Mouse (Mus musculus): Measurements from ENCODE around the gene Cyp2b10. TPM values are rescaled to one million over a fixed set of nuclear protein-coding genes. Genes with fewer than 3 reads are reported as not detected.

Cyp2b10 gene
- polyA plus RNA-seq, 1 experiment, result not detected

DNA sequence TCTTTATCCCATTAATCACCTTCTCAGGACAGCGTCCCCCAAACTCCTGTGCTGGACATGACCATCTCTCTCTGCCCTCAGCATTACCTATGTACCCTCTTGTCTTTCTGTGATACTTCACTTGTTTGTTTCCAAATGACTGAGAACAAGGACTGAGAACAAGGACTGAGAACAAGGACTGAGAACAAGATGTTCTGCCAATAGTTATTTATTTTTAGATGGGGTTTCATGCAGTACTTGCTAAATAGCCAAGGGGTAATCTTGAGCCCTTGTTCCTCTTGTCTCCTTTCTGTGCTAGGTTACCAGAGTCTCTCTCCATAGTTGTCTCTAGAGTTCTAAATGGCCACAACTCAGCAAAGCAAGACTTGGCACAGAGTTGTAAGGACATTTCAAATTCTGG is 13.1 kb upstream of the Cyp2b10 start:
- Histone ChIP-seq H3K36me3 (ENCODE audit: control insufficient read depth, insufficient read depth, low read length, poor library complexity, severe bottlenecking) (no peaks in the 10 kb centered on the region), H3K9me3 (replicated peaks; ENCODE audit: control insufficient read depth, insufficient read depth, low read length, poor library complexity, severe bottlenecking) (no peaks in the 10 kb centered on the region), H3K9ac (ENCODE audit: low read depth, poor library complexity, severe bottlenecking) (no peak overlapping the region), H3K27me3 (ENCODE audit: control insufficient read depth, insufficient read depth, low read length, poor library complexity, severe bottlenecking) (peaks cover 1% of the 10 kb centered on the region; the same call in 1 of the 2 replicates), H3K4me1 (ENCODE audit: control insufficient read depth, insufficient read depth, low read length) (no peaks in the 10 kb centered on the region), H3K4me3 (ENCODE audit: low read depth, low read length) (no peak overlapping the region), H3K27ac (ENCODE audit: insufficient read depth, low read length) (no peak overlapping the region)
- no peak for TF ChIP-seq EP300 (IDR thresholded peaks at IDR 0.05; ENCODE audit: insufficient read depth, low read depth, low read length)
- TF ChIP-seq CTCF (IDR thresholded peaks at IDR 0.05; ENCODE audit: low read depth, low read length), result no peak

DNA sequence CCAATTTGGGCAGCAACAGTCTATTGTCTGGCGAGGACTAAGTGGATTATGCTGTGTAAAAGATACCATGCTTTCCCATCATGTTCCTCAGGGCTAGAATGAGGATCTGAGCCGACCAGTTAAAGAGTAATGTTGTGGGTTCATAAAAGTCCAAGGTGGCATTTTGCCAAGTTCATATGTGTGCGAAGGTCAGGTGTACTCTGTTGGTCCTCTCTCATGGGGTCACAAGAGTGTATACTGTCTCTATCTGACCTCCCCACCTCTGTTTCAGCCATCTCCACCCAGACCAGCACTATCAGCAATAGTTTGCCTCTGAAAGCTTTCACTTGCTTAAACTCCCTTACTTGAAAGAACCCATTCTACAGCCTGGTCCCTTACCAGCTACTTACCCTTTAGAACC is 9.7 kb upstream of the Cyp2b10 start:
- peaks cover 1% of the 10 kb centered on the region; the same call in 1 of the 2 replicates for H3K27me3 ChIP-seq (ENCODE audit: control insufficient read depth, insufficient read depth, low read length, poor library complexity, severe bottlenecking)
- H3K9me3 ChIP-seq (replicated peaks; ENCODE audit: control insufficient read depth, insufficient read depth, low read length, poor library complexity, severe bottlenecking), result no peaks in the 10 kb centered on the region
- no peak for TF ChIP-seq POLR2A (IDR thresholded peaks at IDR 0.05; ENCODE audit: insufficient read depth, low read length)
- no peak for TF ChIP-seq CTCF (IDR thresholded peaks at IDR 0.05; ENCODE audit: low read depth, low read length)
- no peak for TF ChIP-seq EP300 (IDR thresholded peaks at IDR 0.05; ENCODE audit: insufficient read depth, low read depth, low read length)
- no peak overlapping the region for H3K4me3 ChIP-seq (ENCODE audit: low read depth, low read length)
- no peaks in the 10 kb centered on the region for H3K36me3 ChIP-seq (ENCODE audit: control insufficient read depth, insufficient read depth, low read length, poor library complexity, severe bottlenecking)
- H3K4me1 ChIP-seq (ENCODE audit: control insufficient read depth, insufficient read depth, low read length), result no peaks in the 10 kb centered on the region
- no peak overlapping the region for H3K27ac ChIP-seq (ENCODE audit: insufficient read depth, low read length)
- no peak overlapping the region for H3K9ac ChIP-seq (ENCODE audit: low read depth, poor library complexity, severe bottlenecking)

DNA sequence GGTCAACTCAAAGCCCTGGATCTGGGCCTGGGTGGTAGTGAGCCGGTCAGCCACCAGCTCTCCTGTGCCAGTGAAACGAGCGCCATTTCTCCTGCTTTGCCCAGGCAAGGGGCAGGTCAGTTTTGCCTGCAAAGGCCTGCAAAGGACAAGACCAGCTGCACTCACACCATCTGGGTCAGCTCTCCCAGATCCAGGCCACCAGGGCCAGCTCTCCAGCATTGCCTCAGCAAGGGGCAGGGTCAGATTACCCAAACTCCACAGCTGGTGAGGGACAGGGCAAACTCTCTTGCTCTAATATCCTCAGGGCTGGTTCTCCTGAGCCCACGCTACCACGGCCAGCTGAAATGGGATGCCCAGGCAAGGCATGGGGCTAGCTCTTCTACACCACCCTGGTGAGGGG is 4.3 kb upstream of the Cyp2b10 start:
- no peaks in the 10 kb centered on the region for H3K9me3 ChIP-seq (replicated peaks; ENCODE audit: control insufficient read depth, insufficient read depth, low read length, poor library complexity, severe bottlenecking)
- no peak overlapping the region for H3K9ac ChIP-seq (ENCODE audit: low read depth, poor library complexity, severe bottlenecking)
- H3K27me3 ChIP-seq (ENCODE audit: control insufficient read depth, insufficient read depth, low read length, poor library complexity, severe bottlenecking), result peaks cover 1% of the 10 kb centered on the region; the same call in 1 of the 2 replicates
- H3K27ac ChIP-seq (ENCODE audit: insufficient read depth, low read length), result no peak overlapping the region
- H3K4me1 ChIP-seq (ENCODE audit: control insufficient read depth, insufficient read depth, low read length), result no peaks in the 10 kb centered on the region
- TF ChIP-seq EP300 (IDR thresholded peaks at IDR 0.05; ENCODE audit: insufficient read depth, low read depth, low read length) (no peak), POLR2A (IDR thresholded peaks at IDR 0.05; ENCODE audit: insufficient read depth, low read length) (no peak), CTCF (IDR thresholded peaks at IDR 0.05; ENCODE audit: low read depth, low read length) (no peak)
- H3K36me3 ChIP-seq (ENCODE audit: control insufficient read depth, insufficient read depth, low read length, poor library complexity, severe bottlenecking), result no peaks in the 10 kb centered on the region
- no peak overlapping the region for H3K4me3 ChIP-seq (ENCODE audit: low read depth, low read length)

DNA sequence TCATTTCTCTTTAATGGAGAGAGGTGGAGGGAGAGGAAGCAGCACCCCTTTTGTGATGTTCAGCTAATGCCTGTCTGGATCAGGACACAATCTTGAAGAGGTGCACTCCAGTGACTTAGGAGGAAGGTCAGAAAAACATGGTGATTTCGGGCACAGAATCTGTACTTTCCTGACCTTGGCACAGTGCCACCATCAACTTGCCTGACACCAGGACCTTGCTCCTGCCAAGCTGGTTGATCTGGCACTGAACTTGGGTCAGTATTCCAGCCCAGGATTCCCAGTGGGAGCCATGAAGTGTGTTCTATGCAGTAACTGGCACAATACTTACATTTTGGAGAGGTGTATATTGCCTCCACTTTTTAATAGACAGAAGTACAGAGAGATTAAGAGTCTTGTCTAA is 2.3 kb upstream of the Cyp2b10 start:
- TF ChIP-seq EP300 (IDR thresholded peaks at IDR 0.05; ENCODE audit: insufficient read depth, low read depth, low read length), result no peak
- no peak for TF ChIP-seq CTCF (IDR thresholded peaks at IDR 0.05; ENCODE audit: low read depth, low read length)
- TF ChIP-seq POLR2A (IDR thresholded peaks at IDR 0.05; ENCODE audit: insufficient read depth, low read length), result no peak

GRCm38 (mm10) chr7:25898064-25898463 is 644 bp downstream of the Cyp2b10 start:
- Histone ChIP-seq H3K9ac (ENCODE audit: low read depth, poor library complexity, severe bottlenecking) (no peak overlapping the region), H3K36me3 (ENCODE audit: control insufficient read depth, insufficient read depth, low read length, poor library complexity, severe bottlenecking) (no peaks in the 10 kb centered on the region), H3K27ac (ENCODE audit: insufficient read depth, low read length) (no peak overlapping the region), H3K27me3 (ENCODE audit: control insufficient read depth, insufficient read depth, low read length, poor library complexity, severe bottlenecking) (no peaks in the 10 kb centered on the region; the same call in 1 of the 2 replicates), H3K9me3 (replicated peaks; ENCODE audit: control insufficient read depth, insufficient read depth, low read length, poor library complexity, severe bottlenecking) (no peaks in the 10 kb centered on the region), H3K4me1 (ENCODE audit: control insufficient read depth, insufficient read depth, low read length) (no peaks in the 10 kb centered on the region), H3K4me3 (ENCODE audit: low read depth, low read length) (no peak overlapping the region)
- TF ChIP-seq POLR2A (IDR thresholded peaks at IDR 0.05; ENCODE audit: insufficient read depth, low read length) (no peak), EP300 (IDR thresholded peaks at IDR 0.05; ENCODE audit: insufficient read depth, low read depth, low read length) (no peak), CTCF (IDR thresholded peaks at IDR 0.05; ENCODE audit: low read depth, low read length) (no peak)

More for the DNA sequence above, 2.3 kb upstream of the Cyp2b10 start:
- no peak overlapping the region for H3K4me3 ChIP-seq (ENCODE audit: low read depth, low read length)
- no peaks in the 10 kb centered on the region for H3K9me3 ChIP-seq (replicated peaks; ENCODE audit: control insufficient read depth, insufficient read depth, low read length, poor library complexity, severe bottlenecking)
- H3K27ac ChIP-seq (ENCODE audit: insufficient read depth, low read length), result no peak overlapping the region
- H3K27me3 ChIP-seq (ENCODE audit: control insufficient read depth, insufficient read depth, low read length, poor library complexity, severe bottlenecking), result no peaks in the 10 kb centered on the region; the same call in 1 of the 2 replicates
- no peaks in the 10 kb centered on the region for H3K36me3 ChIP-seq (ENCODE audit: control insufficient read depth, insufficient read depth, low read length, poor library complexity, severe bottlenecking)
- H3K9ac ChIP-seq (ENCODE audit: low read depth, poor library complexity, severe bottlenecking), result no peak overlapping the region
- H3K4me1 ChIP-seq (ENCODE audit: control insufficient read depth, insufficient read depth, low read length), result no peaks in the 10 kb centered on the region

- no peak overlapping the region for H3K27ac ChIP-seq (ENCODE audit: insufficient read depth, low read length)
These were observed 4.8 kb downstream of the Cyp2b10 start for GRCm38 (mm10) chr7:25902061-25902690.

More at GRCm38 (mm10) chr7:25902061-25902690, 4.8 kb downstream of the Cyp2b10 start:
- H3K27me3 ChIP-seq (ENCODE audit: control insufficient read depth, insufficient read depth, low read length, poor library complexity, severe bottlenecking), result no peaks in the 10 kb centered on the region
- H3K9ac ChIP-seq (ENCODE audit: low read depth, poor library complexity, severe bottlenecking), result no peak overlapping the region
- TF ChIP-seq EP300 (IDR thresholded peaks at IDR 0.05; ENCODE audit: insufficient read depth, low read depth, low read length) (no peak), CTCF (IDR thresholded peaks at IDR 0.05; ENCODE audit: low read depth, low read length) (no peak), POLR2A (IDR thresholded peaks at IDR 0.05; ENCODE audit: insufficient read depth, low read length) (no peak)
- no peaks in the 10 kb centered on the region for H3K4me1 ChIP-seq (ENCODE audit: control insufficient read depth, insufficient read depth, low read length)
- no peaks in the 10 kb centered on the region for H3K9me3 ChIP-seq (replicated peaks; ENCODE audit: control insufficient read depth, insufficient read depth, low read length, poor library complexity, severe bottlenecking)
- H3K36me3 ChIP-seq (ENCODE audit: control insufficient read depth, insufficient read depth, low read length, poor library complexity, severe bottlenecking), result no peaks in the 10 kb centered on the region
- H3K4me3 ChIP-seq (ENCODE audit: low read depth, low read length), result no peak overlapping the region
